Mouse (Mus musculus): Measurements from ENCODE around the gene Olfr1510. TPM values are rescaled to one million over a fixed set of nuclear protein-coding genes. Genes with fewer than 3 reads are reported as not detected.
"Not testable (repeated sequence)": the region's sequence is repeated elsewhere in the genome, so short reads cannot be mapped to it uniquely, and the experiment has no call there.

The Olfr1510 gene
- polyA plus RNA-seq (2015; fragmentation: Nextera tagmentation; extraction: Ambion mirVana) = not detected in 2 replicates

GRCm38 (mm10) chr14:52414273-52414672 lies at the start of gene Olfr1510:
Gene Olfr1510 (minus strand): TSS chr14:52414373.
- 90% methylated on average over 3 of the region's 3 CpGs for WGBS
- H3K9me3 ChIP-seq (replicated peaks; ENCODE audit: control insufficient read depth, low read length, poor library complexity, severe bottlenecking) = no peaks in the 10 kb centered on the region
- H3K4me3 ChIP-seq (ENCODE audit: low read depth, low read length) = no peak within 1 kb of the TSS
- H3K4me1 ChIP-seq (ENCODE audit: control insufficient read depth, insufficient read depth, low read length) = no peaks in the 10 kb centered on the region
- H3K9ac ChIP-seq (ENCODE audit: low read depth, low read length) = no peak within 1 kb of the TSS
- H3K27me3 ChIP-seq (ENCODE audit: control insufficient read depth, insufficient read depth, low read depth, low read length) = no peaks in the 10 kb centered on the region
- H3K27ac ChIP-seq (ENCODE audit: low read length) = no peak within 1 kb of the TSS
- H3K36me3 ChIP-seq (ENCODE audit: control insufficient read depth, insufficient read depth, low read length) = no peaks in the 10 kb centered on the region
- no peak within 1 kb of the TSS for H3K4me2 ChIP-seq (ENCODE audit: low read length)
- ATAC-seq = no peak

DNA sequence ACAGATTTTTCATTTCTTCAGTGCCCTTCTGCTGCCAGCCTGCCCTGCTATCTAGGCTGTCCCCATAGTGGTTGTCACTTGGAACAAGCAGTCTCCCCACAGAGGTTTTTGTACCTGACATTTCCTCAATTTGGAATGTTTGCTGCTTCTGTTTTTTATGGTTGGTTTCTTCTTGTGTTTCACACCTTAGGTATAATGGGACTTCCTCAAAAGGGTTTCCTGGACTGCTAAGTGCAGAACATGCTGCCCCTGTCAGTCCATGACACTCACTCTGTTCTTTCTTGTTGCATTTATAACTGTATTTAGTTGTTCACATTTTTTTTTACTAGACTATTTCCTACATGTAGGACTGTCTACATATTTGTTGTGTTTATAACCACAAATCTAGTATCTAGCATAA lies 47.8 kb upstream of the Olfr1510 start:
- no peak overlapping the region for H3K4me2 ChIP-seq (ENCODE audit: low read length)
- no peak overlapping the region for H3K27ac ChIP-seq (ENCODE audit: low read length)
- H3K4me1 ChIP-seq (ENCODE audit: control insufficient read depth, insufficient read depth, low read length) = no peaks in the 10 kb centered on the region
- no peak overlapping the region for H3K9ac ChIP-seq (ENCODE audit: low read depth, low read length)
- H3K27me3 ChIP-seq (ENCODE audit: control insufficient read depth, insufficient read depth, low read depth, low read length) = no peaks in the 10 kb centered on the region
- no peak overlapping the region for H3K4me3 ChIP-seq (ENCODE audit: low read depth, low read length)
- H3K9me3 ChIP-seq (replicated peaks; ENCODE audit: control insufficient read depth, low read length, poor library complexity, severe bottlenecking) = no peaks in the 10 kb centered on the region
- no peak for ATAC-seq
- H3K36me3 ChIP-seq (ENCODE audit: control insufficient read depth, insufficient read depth, low read length) = no peaks in the 10 kb centered on the region

GRCm38 (mm10) chr14:52451138-52451537 lies 37.0 kb upstream of the Olfr1510 start:
- H3K36me3 ChIP-seq (ENCODE audit: control insufficient read depth, insufficient read depth, low read length) = no peaks in the 10 kb centered on the region
- no peaks in the 10 kb centered on the region for H3K27me3 ChIP-seq (ENCODE audit: control insufficient read depth, insufficient read depth, low read depth, low read length)
- ATAC-seq = no peak
- WGBS = 90% methylated on average over 8 of the region's 8 CpGs
- no peaks in the 10 kb centered on the region for H3K9me3 ChIP-seq (replicated peaks; ENCODE audit: control insufficient read depth, low read length, poor library complexity, severe bottlenecking)
- no peak overlapping the region for H3K4me3 ChIP-seq (ENCODE audit: low read depth, low read length)
- H3K9ac ChIP-seq (ENCODE audit: low read depth, low read length) = no peak overlapping the region
- H3K4me2 ChIP-seq (ENCODE audit: low read length) = no peak overlapping the region
- H3K4me1 ChIP-seq (ENCODE audit: control insufficient read depth, insufficient read depth, low read length) = no peaks in the 10 kb centered on the region
- no peak overlapping the region for H3K27ac ChIP-seq (ENCODE audit: low read length)

- no peak for ATAC-seq
- no peaks in the 10 kb centered on the region for H3K9me3 ChIP-seq (replicated peaks; ENCODE audit: control insufficient read depth, low read length, poor library complexity, severe bottlenecking)
These were observed 28.5 kb upstream of the Olfr1510 start, which contains the start of gene Olfr1509 for GRCm38 (mm10) chr14:52442690-52443089. Gene Olfr1509 (plus strand): TSS chr14:52442990.

GRCm38 (mm10) chr14:52427686-52428085 lies 13.5 kb upstream of the Olfr1510 start:
- H3K36me3 ChIP-seq (ENCODE audit: control insufficient read depth, insufficient read depth, low read length) = no peaks in the 10 kb centered on the region
- no peaks in the 10 kb centered on the region for H3K27me3 ChIP-seq (ENCODE audit: control insufficient read depth, insufficient read depth, low read depth, low read length)
- no peaks in the 10 kb centered on the region for H3K4me1 ChIP-seq (ENCODE audit: control insufficient read depth, insufficient read depth, low read length)
- no peaks in the 10 kb centered on the region for H3K9me3 ChIP-seq (replicated peaks; ENCODE audit: control insufficient read depth, low read length, poor library complexity, severe bottlenecking)
- H3K4me2 ChIP-seq (ENCODE audit: low read length) = no peak overlapping the region
- 91% methylated on average over 1 of the region's 1 CpGs for WGBS
- no peak overlapping the region for H3K27ac ChIP-seq (ENCODE audit: low read length)
- H3K4me3 ChIP-seq (ENCODE audit: low read depth, low read length) = no peak overlapping the region
- no peak for ATAC-seq
- H3K9ac ChIP-seq (ENCODE audit: low read depth, low read length) = no peak overlapping the region

More at GRCm38 (mm10) chr14:52442690-52443089, 28.5 kb upstream of the Olfr1510 start, which contains the start of gene Olfr1509:
- H3K27me3 ChIP-seq (ENCODE audit: control insufficient read depth, insufficient read depth, low read depth, low read length) = no peaks in the 10 kb centered on the region
- no peaks in the 10 kb centered on the region for H3K36me3 ChIP-seq (ENCODE audit: control insufficient read depth, insufficient read depth, low read length)
- H3K27ac ChIP-seq (ENCODE audit: low read length) = no peak within 1 kb of the TSS
- no peak within 1 kb of the TSS for H3K4me3 ChIP-seq (ENCODE audit: low read depth, low read length)
- H3K9ac ChIP-seq (ENCODE audit: low read depth, low read length) = no peak within 1 kb of the TSS
- no peaks in the 10 kb centered on the region for H3K4me1 ChIP-seq (ENCODE audit: control insufficient read depth, insufficient read depth, low read length)
- H3K4me2 ChIP-seq (ENCODE audit: low read length) = no peak within 1 kb of the TSS

DNA sequence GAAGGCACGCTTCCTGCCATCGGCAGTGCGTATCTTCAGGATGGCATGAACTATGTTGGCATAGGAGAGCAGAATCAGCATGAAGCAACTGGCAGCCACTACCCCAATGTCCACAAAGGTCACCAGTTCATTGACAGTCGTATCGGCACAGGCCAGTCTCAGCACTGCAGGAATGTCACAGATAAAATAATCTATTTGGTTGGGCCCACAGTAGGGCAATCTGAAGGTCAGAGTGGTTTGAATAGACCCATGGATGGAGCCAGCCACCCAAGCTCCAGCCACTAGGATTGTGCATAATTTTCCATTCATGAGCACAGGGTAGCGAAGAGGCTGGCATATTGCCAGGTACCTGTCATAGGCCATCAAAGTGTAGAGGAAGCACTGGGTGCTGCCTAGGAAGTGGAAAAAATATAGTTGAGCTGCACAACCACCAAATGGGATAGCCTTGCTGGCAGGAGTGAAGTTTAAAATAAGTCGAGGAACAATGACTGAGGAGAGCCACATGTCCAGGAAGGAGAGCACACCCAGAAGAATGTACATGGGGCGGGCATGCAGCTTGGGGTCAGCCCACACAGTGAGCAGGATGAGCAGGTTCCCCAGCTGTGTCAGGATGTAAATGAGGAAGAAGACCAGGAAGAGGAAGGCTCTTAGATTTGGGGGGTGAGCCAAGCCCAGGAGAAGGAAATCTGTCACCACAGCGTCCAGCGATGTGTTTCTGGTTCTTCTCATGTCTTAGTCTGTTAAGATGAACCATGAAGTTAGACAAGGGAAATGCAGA lies 3.8 kb downstream of the Olfr1510 start:
- H3K27ac ChIP-seq (ENCODE audit: low read length); H3K36me3 ChIP-seq (ENCODE audit: control insufficient read depth, insufficient read depth, low read length); ATAC-seq; H3K27me3 ChIP-seq (ENCODE audit: control insufficient read depth, insufficient read depth, low read depth, low read length); H3K9ac ChIP-seq (ENCODE audit: low read depth, low read length); H3K4me3 ChIP-seq (ENCODE audit: low read depth, low read length); H3K9me3 ChIP-seq (replicated peaks; ENCODE audit: control insufficient read depth, low read length, poor library complexity, severe bottlenecking); H3K4me1 ChIP-seq (ENCODE audit: control insufficient read depth, insufficient read depth, low read length); H3K4me2 ChIP-seq (ENCODE audit: low read length): not testable (repeated sequence)
- WGBS = 74% methylated on average over 7 of the region's 10 CpGs

DNA sequence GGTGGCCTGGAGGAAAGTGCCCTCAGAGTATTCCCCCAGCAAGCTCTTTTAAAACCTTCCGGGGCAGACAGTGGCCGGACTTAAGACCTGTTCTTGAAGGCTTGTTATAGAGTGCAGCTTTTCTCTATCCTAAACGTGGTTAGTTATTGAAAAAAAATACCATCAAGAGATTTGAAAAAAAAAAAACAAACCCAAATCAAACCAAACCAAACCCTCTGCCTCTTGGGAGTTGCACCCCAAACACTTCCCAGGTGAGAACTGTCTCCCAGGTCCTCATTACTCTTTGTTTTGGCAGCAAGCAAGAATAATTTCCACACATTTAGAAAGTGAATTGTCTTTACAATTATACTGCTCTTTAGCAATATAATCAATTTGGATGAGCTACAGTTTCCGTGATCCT lies 16.9 kb downstream of the Olfr1510 start, which contains the start of gene Olfr1511:
TSS of gene Olfr1511 (minus strand) at position 101 of the 400 bp plus-strand sequence.
- Histone ChIP-seq H3K27me3 (ENCODE audit: control insufficient read depth, insufficient read depth, low read depth, low read length) (no peaks in the 10 kb centered on the region), H3K4me1 (ENCODE audit: control insufficient read depth, insufficient read depth, low read length) (no peaks in the 10 kb centered on the region), H3K4me3 (ENCODE audit: low read depth, low read length) (no peak within 1 kb of the TSS), H3K27ac (ENCODE audit: low read length) (no peak within 1 kb of the TSS), H3K4me2 (ENCODE audit: low read length) (no peak within 1 kb of the TSS), H3K9ac (ENCODE audit: low read depth, low read length) (no peak within 1 kb of the TSS), H3K9me3 (replicated peaks; ENCODE audit: control insufficient read depth, low read length, poor library complexity, severe bottlenecking) (no peaks in the 10 kb centered on the region), H3K36me3 (ENCODE audit: control insufficient read depth, insufficient read depth, low read length) (no peaks in the 10 kb centered on the region)
- ATAC-seq = no peak
- 91% methylated on average over 4 of the region's 4 CpGs for WGBS

DNA sequence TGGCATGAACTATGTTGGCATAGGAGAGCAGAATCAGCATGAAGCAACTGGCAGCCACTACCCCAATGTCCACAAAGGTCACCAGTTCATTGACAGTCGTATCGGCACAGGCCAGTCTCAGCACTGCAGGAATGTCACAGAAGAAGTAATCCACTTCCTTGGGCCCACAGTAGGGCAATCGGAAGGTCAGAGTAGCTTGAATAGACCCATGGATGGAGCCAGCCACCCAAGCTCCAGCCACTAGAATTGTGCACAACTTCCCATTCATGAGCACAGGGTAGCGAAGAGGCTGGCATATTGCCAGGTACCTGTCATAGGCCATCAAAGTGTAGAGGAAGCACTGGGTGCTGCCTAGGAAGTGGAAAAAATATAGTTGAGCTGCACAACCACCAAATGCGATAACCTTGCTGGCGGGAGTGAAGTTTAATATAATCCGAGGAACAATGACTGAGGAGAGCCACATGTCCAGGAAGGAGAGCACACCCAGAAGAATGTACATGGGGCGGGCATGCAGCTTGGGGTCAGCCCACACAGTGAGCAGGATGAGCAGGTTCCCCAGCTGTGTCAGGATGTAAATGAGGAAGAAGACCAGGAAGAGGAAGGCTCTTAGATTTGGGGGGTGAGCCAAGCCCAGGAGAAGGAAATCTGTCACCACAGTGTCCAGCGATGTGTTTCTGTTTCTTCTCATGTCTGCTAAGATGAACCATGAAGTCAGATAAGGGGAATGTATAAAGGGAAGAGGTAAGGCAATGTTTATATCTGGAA lies 23.9 kb downstream of the Olfr1510 start:
- H3K9me3 ChIP-seq (replicated peaks; ENCODE audit: control insufficient read depth, low read length, poor library complexity, severe bottlenecking); H3K9ac ChIP-seq (ENCODE audit: low read depth, low read length); H3K27ac ChIP-seq (ENCODE audit: low read length); H3K27me3 ChIP-seq (ENCODE audit: control insufficient read depth, insufficient read depth, low read depth, low read length); H3K4me2 ChIP-seq (ENCODE audit: low read length); ATAC-seq; H3K4me3 ChIP-seq (ENCODE audit: low read depth, low read length); H3K4me1 ChIP-seq (ENCODE audit: control insufficient read depth, insufficient read depth, low read length); H3K36me3 ChIP-seq (ENCODE audit: control insufficient read depth, insufficient read depth, low read length): not testable (repeated sequence)
- 87% methylated on average over 8 of the region's 9 CpGs for WGBS

GRCm38 (mm10) chr14:52379068-52379467 lies 35.1 kb downstream of the Olfr1510 start, which contains the start of gene Olfr1512:
Gene Olfr1512 (minus strand): TSS chr14:52379168.
- Histone ChIP-seq H3K9me3 (replicated peaks; ENCODE audit: control insufficient read depth, low read length, poor library complexity, severe bottlenecking) (no peaks in the 10 kb centered on the region), H3K4me2 (ENCODE audit: low read length) (no peak within 1 kb of the TSS), H3K27me3 (ENCODE audit: control insufficient read depth, insufficient read depth, low read depth, low read length) (no peaks in the 10 kb centered on the region), H3K4me3 (ENCODE audit: low read depth, low read length) (no peak within 1 kb of the TSS), H3K36me3 (ENCODE audit: control insufficient read depth, insufficient read depth, low read length) (no peaks in the 10 kb centered on the region), H3K4me1 (ENCODE audit: control insufficient read depth, insufficient read depth, low read length) (no peaks in the 10 kb centered on the region), H3K27ac (ENCODE audit: low read length) (no peak within 1 kb of the TSS), H3K9ac (ENCODE audit: low read depth, low read length) (no peak within 1 kb of the TSS)
- no peak for ATAC-seq
- 79% methylated on average over 2 of the region's 2 CpGs for WGBS
